Mouse (Mus musculus): ENCODE measurements around the gene Ip6k1. TPM values are rescaled to one million over a fixed set of nuclear protein-coding genes. Genes with fewer than 3 reads are reported as not detected.

Gene Ip6k1
- polyA plus RNA-seq, 1 experiment = 34.4 TPM

- H3K27me3 ChIP-seq (ENCODE audit: control insufficient read depth, insufficient read depth, insufficient read length) = no peaks in the 10 kb centered on the region
- no peaks in the 10 kb centered on the region for H3K79me2 ChIP-seq (ENCODE audit: control insufficient read depth, insufficient read depth)
- no peak for TF ChIP-seq E2F4 (IDR thresholded peaks at IDR 0.05; ENCODE audit: insufficient read depth)
- no peak for TF ChIP-seq MYOG (IDR thresholded peaks at IDR 0.05; ENCODE audit: control insufficient read depth in 1 of 3, insufficient read depth in 1 of 3, insufficient read length in 2 of 3, low read depth in 2 of 3)
- no peak for TF ChIP-seq SRF (IDR thresholded peaks at IDR 0.05; ENCODE audit: control insufficient read depth, insufficient read length, low read depth)
- TF ChIP-seq USF1 (IDR thresholded peaks at IDR 0.05; ENCODE audit: low read depth) = no peak
- no peak for TF ChIP-seq POLR2A (IDR thresholded peaks at IDR 0.05; ENCODE audit: insufficient read length, low read depth)
- TF ChIP-seq MAX (IDR thresholded peaks at IDR 0.05; ENCODE audit: low read depth) = no peak
- no peak for TF ChIP-seq MYOD1 (IDR thresholded peaks at IDR 0.05; ENCODE audit: control insufficient read depth in 1 of 3, insufficient read length in 2 of 3, low read depth in 2 of 3)
- no peak for TF ChIP-seq TCF12 (IDR thresholded peaks at IDR 0.05; ENCODE audit: insufficient read depth, poor library complexity, severe bottlenecking)
- TF ChIP-seq TCF3 (IDR thresholded peaks at IDR 0.05; ENCODE audit: insufficient read length, low read depth) = no peak
- no peak for TF ChIP-seq REST (IDR thresholded peaks at IDR 0.05; ENCODE audit: insufficient read depth, insufficient read length)
- TF ChIP-seq CEBPB (IDR thresholded peaks at IDR 0.05; ENCODE audit: insufficient read depth, poor library complexity, severe bottlenecking) = no peak
- no peak for TF ChIP-seq POLR2AphosphoS2 (IDR thresholded peaks at IDR 0.05; ENCODE audit: insufficient read length, low read depth)
- no peak overlapping the region for H3K4me3 ChIP-seq
- no peak overlapping the region for H3ac ChIP-seq (ENCODE audit: control insufficient read depth, insufficient read length)
- no peak overlapping the region for H3K4me2 ChIP-seq (ENCODE audit: low read depth)
- peaks cover 10% of the 10 kb centered on the region for H3K36me3 ChIP-seq (ENCODE audit: control insufficient read depth, insufficient read depth)
Measured at GRCm38 (mm10) chr9:108063361-108063760, 61.1 kb downstream of the Ip6k1 start.

- no peaks in the 10 kb centered on the region for H3K79me2 ChIP-seq (ENCODE audit: control insufficient read depth, insufficient read depth)
- no peak overlapping the region for H3ac ChIP-seq (ENCODE audit: control insufficient read depth, insufficient read length)
- H3K36me3 ChIP-seq (ENCODE audit: control insufficient read depth, insufficient read depth) = no peaks in the 10 kb centered on the region
- H3K27me3 ChIP-seq (ENCODE audit: control insufficient read depth, insufficient read depth, insufficient read length) = no peaks in the 10 kb centered on the region
- H3K4me2 ChIP-seq (ENCODE audit: low read depth) = no peak overlapping the region
- TF ChIP-seq MAX (IDR thresholded peaks at IDR 0.05; ENCODE audit: low read depth) (no peak), TCF3 (IDR thresholded peaks at IDR 0.05; ENCODE audit: insufficient read length, low read depth) (no peak), E2F4 (IDR thresholded peaks at IDR 0.05; ENCODE audit: insufficient read depth) (no peak), POLR2A (IDR thresholded peaks at IDR 0.05; ENCODE audit: insufficient read length, low read depth) (no peak), POLR2AphosphoS2 (IDR thresholded peaks at IDR 0.05; ENCODE audit: insufficient read length, low read depth) (no peak), SRF (IDR thresholded peaks at IDR 0.05; ENCODE audit: control insufficient read depth, insufficient read length, low read depth) (no peak), MYOD1 (IDR thresholded peaks at IDR 0.05; ENCODE audit: control insufficient read depth in 1 of 3, insufficient read length in 2 of 3, low read depth in 2 of 3) (no peak), USF1 (IDR thresholded peaks at IDR 0.05; ENCODE audit: low read depth) (no peak), MYOG (IDR thresholded peaks at IDR 0.05; ENCODE audit: control insufficient read depth in 1 of 3, insufficient read depth in 1 of 3, insufficient read length in 2 of 3, low read depth in 2 of 3) (no peak), TCF12 (IDR thresholded peaks at IDR 0.05; ENCODE audit: insufficient read depth, poor library complexity, severe bottlenecking) (no peak), REST (IDR thresholded peaks at IDR 0.05; ENCODE audit: insufficient read depth, insufficient read length) (no peak), CEBPB (IDR thresholded peaks at IDR 0.05; ENCODE audit: insufficient read depth, poor library complexity, severe bottlenecking) (no peak)
- H3K4me3 ChIP-seq = no peak overlapping the region
Measured at GRCm38 (mm10) chr9:108065491-108066011, 63.2 kb downstream of the Ip6k1 start.

DNA sequence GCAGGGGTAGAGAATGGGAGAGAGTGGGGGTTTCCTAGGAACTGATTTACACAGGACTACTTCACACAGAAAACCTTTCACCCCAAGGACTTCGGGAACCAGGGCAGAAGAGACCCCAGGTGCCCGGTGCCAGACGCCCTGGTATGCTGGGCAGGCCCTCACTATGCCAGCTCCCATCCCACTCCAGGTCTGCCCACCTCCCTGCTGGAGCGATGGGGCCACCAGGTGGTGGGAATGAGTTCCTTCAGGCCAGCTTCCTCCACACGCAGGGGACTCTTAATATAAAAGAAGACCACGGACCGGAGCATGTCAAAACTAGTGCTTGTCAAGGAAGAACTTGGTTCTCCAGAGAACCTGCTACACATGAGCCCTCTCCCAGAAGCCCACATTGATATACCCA is 64.9 kb downstream of the Ip6k1 start:
- Histone ChIP-seq H3ac (ENCODE audit: control insufficient read depth, insufficient read length) (no peak overlapping the region), H3K36me3 (ENCODE audit: control insufficient read depth, insufficient read depth) (peaks cover 5% of the 10 kb centered on the region), H3K4me2 (ENCODE audit: low read depth) (no peak overlapping the region), H3K79me2 (ENCODE audit: control insufficient read depth, insufficient read depth) (no peaks in the 10 kb centered on the region), H3K27me3 (ENCODE audit: control insufficient read depth, insufficient read depth, insufficient read length) (no peaks in the 10 kb centered on the region), H3K4me3 (no peak overlapping the region)
- no peak for TF ChIP-seq MYOD1 (IDR thresholded peaks at IDR 0.05; ENCODE audit: control insufficient read depth in 1 of 3, insufficient read length in 2 of 3, low read depth in 2 of 3)
- TF ChIP-seq TCF12 (IDR thresholded peaks at IDR 0.05; ENCODE audit: insufficient read depth, poor library complexity, severe bottlenecking) = no peak
- TF ChIP-seq MYOG (IDR thresholded peaks at IDR 0.05; ENCODE audit: control insufficient read depth in 1 of 3, insufficient read depth in 1 of 3, insufficient read length in 2 of 3, low read depth in 2 of 3) = no peak
- TF ChIP-seq E2F4 (IDR thresholded peaks at IDR 0.05; ENCODE audit: insufficient read depth) = no peak
- no peak for TF ChIP-seq TCF3 (IDR thresholded peaks at IDR 0.05; ENCODE audit: insufficient read length, low read depth)

DNA sequence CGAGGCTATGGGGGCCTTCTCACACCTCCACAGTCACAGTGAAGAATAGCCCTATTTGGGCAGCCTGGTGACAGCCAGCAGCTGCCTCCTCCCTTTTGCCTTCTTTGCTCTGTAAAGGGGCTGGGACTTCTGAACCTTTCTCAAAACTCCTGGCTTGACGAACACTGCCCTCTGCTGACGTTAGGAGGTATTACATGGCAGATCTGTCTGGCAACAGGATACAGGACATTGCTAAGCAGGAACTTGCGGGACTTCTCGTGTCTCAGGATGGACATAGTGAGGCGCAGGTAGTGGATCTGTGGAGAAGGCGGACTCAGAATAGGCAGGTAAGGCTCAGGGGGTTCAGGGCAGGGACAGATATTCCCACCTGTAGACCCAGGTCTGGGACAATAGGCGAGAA is 65.6 kb downstream of the Ip6k1 start:
- TF ChIP-seq USF1 (IDR thresholded peaks at IDR 0.05; ENCODE audit: low read depth) (no peak), POLR2A (IDR thresholded peaks at IDR 0.05; ENCODE audit: insufficient read length, low read depth) (no peak), CEBPB (IDR thresholded peaks at IDR 0.05; ENCODE audit: insufficient read depth, poor library complexity, severe bottlenecking) (no peak), MYOG (IDR thresholded peaks at IDR 0.05; ENCODE audit: control insufficient read depth in 1 of 3, insufficient read depth in 1 of 3, insufficient read length in 2 of 3, low read depth in 2 of 3) (no peak), TCF12 (IDR thresholded peaks at IDR 0.05; ENCODE audit: insufficient read depth, poor library complexity, severe bottlenecking) (no peak), TCF3 (IDR thresholded peaks at IDR 0.05; ENCODE audit: insufficient read length, low read depth) (no peak), E2F4 (IDR thresholded peaks at IDR 0.05; ENCODE audit: insufficient read depth) (no peak)
- Histone ChIP-seq H3K27me3 (ENCODE audit: control insufficient read depth, insufficient read depth, insufficient read length) (no peaks in the 10 kb centered on the region), H3K36me3 (ENCODE audit: control insufficient read depth, insufficient read depth) (peaks cover 5% of the 10 kb centered on the region), H3ac (ENCODE audit: control insufficient read depth, insufficient read length) (no peak overlapping the region), H3K4me3 (no peak overlapping the region), H3K4me2 (ENCODE audit: low read depth) (no peak overlapping the region), H3K79me2 (ENCODE audit: control insufficient read depth, insufficient read depth) (no peaks in the 10 kb centered on the region)

GRCm38 (mm10) chr9:108069007-108069406 is 66.7 kb downstream of the Ip6k1 start:
- Histone ChIP-seq H3K79me2 (ENCODE audit: control insufficient read depth, insufficient read depth) (no peaks in the 10 kb centered on the region), H3K4me2 (ENCODE audit: low read depth) (no peak overlapping the region), H3ac (ENCODE audit: control insufficient read depth, insufficient read length) (no peak overlapping the region), H3K36me3 (ENCODE audit: control insufficient read depth, insufficient read depth) (peaks cover 5% of the 10 kb centered on the region), H3K27me3 (ENCODE audit: control insufficient read depth, insufficient read depth, insufficient read length) (no peaks in the 10 kb centered on the region), H3K4me3 (no peak overlapping the region)
- no peak for TF ChIP-seq TCF12 (IDR thresholded peaks at IDR 0.05; ENCODE audit: insufficient read depth, poor library complexity, severe bottlenecking)

Data from myocyte (in vitro differentiated cells).